Mouse (Mus musculus) monocyte, adult 5-6 weeks (primary cell): ENCODE results near the gene Sos2. TPM values are rescaled to one million over a fixed set of nuclear protein-coding genes. Genes with fewer than 3 reads are reported as not detected.
"Not testable (repeated sequence)": the region's sequence is repeated elsewhere in the genome, so short reads cannot be mapped to it uniquely, and the experiment has no call there.

Source experiments
- ATAC-seq: fragments of 153-309, 156-312 bp; replicated peaks from 2 replicates; pipeline ENCODE4 v1.8.0; 2017; ENCODE audit warnings: mild to moderate bottlenecking; ENCODE audit not compliant: low TSS enrichment, insufficient number of reproducible peaks, severe bottlenecking, poor library complexity, low FRiP score
- total RNA-seq: library from RNA; stranded (forward); fragments of 200-1000, 200-491, 200-594 nt; gene quantifications from 3 replicates; pipeline ENCODE4 v1.2.3, GENCODE M21; 2017

The Sos2 gene
- total RNA-seq, 1 experiment from 2014 or later = 43.3 TPM

DNA sequence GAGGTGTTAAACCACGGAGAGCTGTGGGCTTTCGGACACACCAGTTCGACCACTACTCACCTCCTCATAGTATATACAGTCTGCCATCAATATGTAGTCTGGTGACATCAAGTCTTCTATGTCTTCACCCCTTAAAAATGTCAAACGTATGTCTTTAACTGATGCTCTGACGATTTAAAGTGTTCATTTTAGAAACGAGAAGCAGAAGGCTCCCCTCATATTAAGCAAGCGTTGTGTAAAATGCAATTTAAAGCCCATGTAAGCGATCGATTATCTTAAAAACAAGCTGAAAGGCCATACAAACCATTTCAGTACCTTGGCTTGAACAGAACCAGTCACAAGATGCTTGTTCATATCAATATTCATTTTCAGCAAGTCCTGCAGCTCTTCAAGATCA, 99.4 kb downstream of the Sos2 start:
- ATAC-seq = no peak

GRCm38 (mm10) chr12:69579623-69580022, 102.0 kb downstream of the Sos2 start:
- 0 out of 2 replicates have a peak, but pooled peaks have one; percentile 37 for ATAC-seq

GRCm38 (mm10) chr12:69576120-69576627, 105.5 kb downstream of the Sos2 start:
- ATAC-seq = no peak

GRCm38 (mm10) chr12:69573916-69574881, 107.5 kb downstream of the Sos2 start:
- ATAC-seq = peak; percentile 67; the same call in 1 of the 2 replicates

DNA sequence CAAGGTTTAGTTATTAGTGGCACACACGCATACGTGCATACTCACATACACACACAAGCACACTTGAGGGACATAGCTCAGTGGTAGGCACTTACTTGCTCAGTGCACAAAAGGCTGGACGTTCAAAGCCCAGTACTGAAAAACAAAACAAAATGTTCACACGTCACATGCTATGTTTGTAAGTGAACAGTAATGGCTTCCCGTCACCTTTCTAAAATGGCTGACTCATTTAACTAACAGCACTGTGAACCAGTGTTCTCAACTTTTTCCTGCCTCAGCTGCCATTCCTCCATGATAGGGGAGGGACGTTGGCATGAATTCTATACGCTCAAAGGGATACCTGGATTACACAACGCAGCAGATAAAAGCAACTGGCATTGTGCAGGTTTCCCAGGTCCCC, 108.4 kb downstream of the Sos2 start:
- no peak for ATAC-seq

DNA sequence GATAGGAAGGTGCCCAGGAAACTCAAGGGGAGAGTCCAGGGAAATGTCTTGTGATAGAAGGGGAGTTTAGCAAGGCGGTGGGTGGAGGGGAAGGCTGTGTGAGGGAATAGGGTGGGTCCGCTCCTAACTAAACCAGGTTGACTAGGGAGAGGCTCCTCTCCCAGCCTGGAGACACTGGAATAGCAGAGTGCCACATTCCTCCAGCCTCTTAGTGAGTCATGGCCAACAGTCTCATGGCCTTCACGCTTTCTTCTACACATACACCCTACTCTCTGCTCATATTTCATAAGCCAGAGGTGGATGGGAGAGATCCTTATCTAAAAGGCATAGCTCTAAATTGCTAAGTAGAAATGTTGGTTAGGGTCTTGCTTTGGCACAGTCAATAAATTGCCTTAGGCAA, 111.7 kb downstream of the Sos2 start:
- ATAC-seq = no peak

DNA sequence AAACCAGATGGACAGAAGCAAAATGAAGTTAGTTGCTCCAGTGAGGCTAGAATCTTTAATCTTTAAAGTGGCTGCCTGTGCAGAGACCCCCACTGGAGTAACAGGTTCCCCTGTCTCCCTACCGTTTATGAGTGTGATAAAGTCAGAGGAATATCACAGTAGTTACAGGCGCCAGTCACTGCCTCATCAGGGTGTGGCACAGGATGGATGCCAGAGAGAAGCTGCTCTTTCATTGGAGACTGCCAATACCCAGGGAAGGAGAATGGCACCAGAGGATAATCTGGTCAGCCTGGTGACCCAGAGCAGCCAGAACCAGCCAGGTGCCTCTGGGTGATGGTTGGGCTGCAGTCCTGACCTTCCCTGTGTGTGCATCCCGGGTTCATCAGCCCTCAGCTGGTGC, 113.4 kb downstream of the Sos2 start:
- ATAC-seq = no peak

GRCm38 (mm10) chr12:69561006-69561405, 120.6 kb downstream of the Sos2 start:
- not testable (repeated sequence) for ATAC-seq

GRCm38 (mm10) chr12:69556221-69556861, 125.3 kb downstream of the Sos2 start:
- ATAC-seq = no peak

GRCm38 (mm10) chr12:69545456-69546178, 136.0 kb downstream of the Sos2 start:
- ATAC-seq = no peak

- ATAC-seq = no peak
These were observed 136.7 kb downstream of the Sos2 start for GRCm38 (mm10) chr12:69544994-69545393.

DNA sequence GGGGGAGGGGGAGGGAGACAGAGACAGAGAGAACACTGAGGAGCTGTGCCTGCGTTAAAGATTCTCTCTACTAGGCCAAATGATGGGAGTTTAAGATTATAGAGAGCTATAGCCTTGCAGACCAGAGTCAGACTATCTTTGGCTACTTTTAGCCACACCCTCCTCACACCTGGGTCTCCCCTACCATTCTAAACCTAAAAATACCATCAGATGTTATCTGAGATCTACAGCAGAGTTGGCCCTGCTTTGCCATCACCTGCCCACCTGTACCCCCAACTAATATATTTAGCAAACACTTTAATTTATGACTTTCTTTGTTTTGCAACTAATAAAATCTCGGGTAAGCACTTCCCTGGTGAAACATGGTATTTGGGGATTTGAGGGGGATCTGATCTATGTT, 137.1 kb downstream of the Sos2 start:
- no peak for ATAC-seq

GRCm38 (mm10) chr12:69542376-69542775, 139.3 kb downstream of the Sos2 start:
- ATAC-seq = no peak

DNA sequence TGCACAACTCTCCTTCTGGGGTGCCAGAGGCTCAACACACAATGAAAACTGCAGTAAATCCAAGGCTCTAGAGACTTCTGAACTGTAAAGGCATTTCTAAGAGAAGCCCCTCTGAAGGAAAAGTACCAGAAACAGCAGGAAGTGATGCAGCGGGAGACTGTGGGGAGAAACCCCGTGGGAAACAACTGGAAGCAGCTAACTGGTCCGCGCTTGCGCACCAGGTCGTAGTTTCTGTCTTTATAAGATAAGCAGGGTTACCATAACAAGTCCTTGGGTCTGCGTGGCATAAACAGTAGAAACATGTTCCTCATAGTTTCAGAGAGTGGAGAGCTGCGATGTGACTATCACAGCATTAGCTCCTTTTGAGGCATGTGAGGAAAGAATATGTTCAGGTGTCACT, 140.0 kb downstream of the Sos2 start:
- no peak for ATAC-seq

- ATAC-seq = no peak
These were observed 142.3 kb downstream of the Sos2 start for GRCm38 (mm10) chr12:69539353-69539752.

GRCm38 (mm10) chr12:69538362-69538950, 143.2 kb downstream of the Sos2 start:
- peak; percentile 57 for ATAC-seq

GRCm38 (mm10) chr12:69537675-69538361, 143.8 kb downstream of the Sos2 start:
- peak; percentile 52; the same call in 1 of the 2 replicates for ATAC-seq

DNA sequence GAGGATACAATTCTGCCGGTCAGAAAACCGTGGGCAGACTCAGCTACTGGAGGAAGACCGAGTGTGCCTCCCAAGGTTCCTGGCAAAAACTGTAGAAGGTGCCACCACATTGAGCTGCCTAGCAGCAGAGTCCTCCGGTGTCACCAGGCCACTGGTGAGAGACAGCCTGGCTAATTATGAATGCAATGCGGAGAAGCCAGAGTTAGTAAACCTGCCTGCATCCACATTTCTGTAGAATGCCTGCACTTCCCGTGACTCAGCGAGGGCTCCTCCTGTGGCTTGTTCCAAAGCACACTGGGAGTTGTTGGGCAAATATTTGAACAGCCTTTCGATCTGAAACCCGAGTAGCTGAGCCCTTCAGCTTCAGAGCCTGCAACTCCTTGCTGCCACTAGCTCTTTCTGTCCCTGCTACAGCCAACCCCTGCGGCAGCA, 144.4 kb downstream of the Sos2 start:
- ATAC-seq = no peak
